Mouse (Mus musculus): Measurements from ENCODE around the gene Gm2897. TPM values are rescaled to one million over a fixed set of nuclear protein-coding genes. Genes with fewer than 3 reads are reported as not detected.
"Not testable (repeated sequence)": the region's sequence is repeated elsewhere in the genome, so short reads cannot be mapped to it uniquely, and the experiment has no call there.

The Gm2897 gene
- polyA plus RNA-seq (2014; fragmentation: Nextera tagmentation; extraction: Ambion mirVana): 13.9 and 15.2 TPM in 2 replicates

DNA sequence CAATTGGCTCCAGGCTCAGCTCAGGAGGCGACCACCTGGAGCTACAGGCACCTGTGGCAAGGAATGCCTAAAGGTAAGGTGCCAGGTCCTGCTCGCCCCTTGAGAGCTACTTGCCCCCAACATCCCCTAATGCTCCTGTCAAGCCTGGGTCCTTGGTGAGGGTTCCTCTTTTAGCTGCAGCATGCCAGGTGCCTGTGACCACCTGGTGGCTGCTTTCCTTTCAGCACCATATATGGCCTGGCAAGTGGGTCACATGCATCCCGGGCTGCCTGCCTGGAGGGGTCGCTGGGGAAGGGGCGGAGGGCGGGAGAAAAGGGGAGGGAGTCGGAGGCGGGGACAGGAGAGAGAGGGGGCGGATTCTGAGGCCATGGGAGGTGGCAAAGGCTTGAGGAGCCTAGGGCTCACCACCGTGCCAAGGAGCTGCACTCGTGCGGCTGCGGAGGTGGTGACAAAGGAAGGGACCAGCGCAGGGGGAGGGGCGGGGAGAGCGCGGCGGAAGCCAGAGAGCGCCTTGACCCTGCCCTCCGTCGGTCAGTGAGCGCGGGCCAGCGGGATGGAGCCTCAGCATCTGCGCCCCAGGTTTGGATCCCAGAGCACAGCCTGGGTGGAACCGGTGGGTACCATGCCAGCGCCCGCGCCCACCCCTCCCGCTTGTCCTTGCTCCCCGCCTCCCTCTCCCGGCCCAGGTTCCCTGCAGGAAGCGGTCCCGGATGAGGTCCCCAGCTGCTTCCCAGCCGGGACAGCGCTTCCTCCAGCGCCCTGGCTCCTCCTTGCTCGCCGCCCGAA lies at the start of gene Gm2897:
Gene Gm2897 (plus strand): TSS at position 559 of the 786 bp plus-strand sequence.
- H3K36me3 ChIP-seq (replicated peaks; ENCODE audit: control insufficient read depth, insufficient read depth); H3K4me1 ChIP-seq (replicated peaks; ENCODE audit: control insufficient read depth, insufficient read depth, low read length): not testable (repeated sequence)
- WGBS: 2% methylated on average over 23 of the region's 40 CpGs

DNA sequence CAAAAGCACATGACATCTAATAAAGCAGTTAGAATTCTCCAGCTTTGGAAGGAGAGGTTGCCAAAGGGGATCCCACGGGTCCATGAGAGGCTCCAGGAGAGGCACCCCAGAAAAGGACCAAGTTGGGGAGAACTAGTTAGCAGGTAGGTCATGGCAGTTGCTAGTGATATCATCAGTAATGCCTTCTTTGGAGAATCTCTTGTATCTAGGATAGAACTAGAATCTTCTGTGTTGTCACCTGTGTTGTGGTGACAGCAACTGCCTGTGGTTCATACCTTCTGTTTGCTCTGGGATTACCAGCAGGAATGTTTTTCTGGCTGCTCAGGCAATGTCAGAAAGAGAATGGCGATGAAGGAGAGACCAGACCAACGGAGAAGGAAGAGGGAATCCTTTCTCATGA lies 19.4 kb upstream of the Gm2897 start, which contains the start of gene Gm2888:
Gene Gm2888 (plus strand): TSS at position 301 of the 400 bp plus-strand sequence.
- not testable (repeated sequence) for H3K27me3 ChIP-seq (ENCODE audit: control insufficient read depth, insufficient read depth, low read length); H3K4me1 ChIP-seq (replicated peaks; ENCODE audit: control insufficient read depth, insufficient read depth, low read length); H3K4me3 ChIP-seq (replicated peaks; ENCODE audit: low read length); H3K9me3 ChIP-seq (ENCODE audit: control insufficient read depth, low read length); H3K9ac ChIP-seq; H3K27ac ChIP-seq; H3K4me2 ChIP-seq (replicated peaks); DNase-seq (ENCODE audit: low spot score); H3K36me3 ChIP-seq (replicated peaks; ENCODE audit: control insufficient read depth, insufficient read depth); ATAC-seq (ENCODE audit: low FRiP score)
- WGBS: 83% methylated on average over 2 of the region's 3 CpGs

More for the DNA sequence above, at the start of gene Gm2897:
- H3K27me3 ChIP-seq (ENCODE audit: control insufficient read depth, insufficient read depth, low read length); H3K9me3 ChIP-seq (ENCODE audit: control insufficient read depth, low read length): not testable (repeated sequence)
- peak within 1 kb of the TSS; percentile 69 for H3K9ac ChIP-seq
- H3K4me2 ChIP-seq (replicated peaks): peak within 1 kb of the TSS; percentile 59
- ATAC-seq (ENCODE audit: low FRiP score): peak; percentile 77
- peak; percentile 35 for DNase-seq (ENCODE audit: low spot score)
- H3K4me3 ChIP-seq (replicated peaks; ENCODE audit: low read length): peak within 1 kb of the TSS; percentile 45
- H3K27ac ChIP-seq: peak within 1 kb of the TSS; percentile 43; the same call in 1 of the 2 replicates

DNA sequence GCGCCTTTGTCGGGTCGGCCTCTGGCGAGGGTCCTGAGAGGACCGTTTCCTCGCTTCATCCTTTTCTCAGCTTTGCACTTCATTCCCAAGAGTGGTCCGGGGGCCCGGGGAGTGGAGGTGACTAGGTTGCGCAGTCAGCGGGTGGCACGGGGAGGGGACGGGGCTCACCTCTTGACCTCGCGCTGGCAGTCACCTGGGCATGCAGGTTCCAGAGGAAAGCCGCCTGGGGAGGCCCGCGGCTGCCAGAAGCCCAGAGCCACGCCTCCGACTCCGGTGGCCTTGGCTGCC lies 372 bp downstream of the Gm2897 start:
- Histone ChIP-seq H3K9ac (peak overlapping the region; percentile 69), H3K4me2 (replicated peaks) (peak overlapping the region; percentile 59), H3K27ac (0 out of 2 replicates have a peak overlapping the region, but pooled peaks have one; percentile 43), H3K4me3 (replicated peaks; ENCODE audit: low read length) (peak overlapping the region; percentile 45)
- WGBS: 3% methylated on average over 11 of the region's 20 CpGs
- not testable (repeated sequence) for DNase-seq (ENCODE audit: low spot score); H3K27me3 ChIP-seq (ENCODE audit: control insufficient read depth, insufficient read depth, low read length); H3K36me3 ChIP-seq (replicated peaks; ENCODE audit: control insufficient read depth, insufficient read depth); H3K9me3 ChIP-seq (ENCODE audit: control insufficient read depth, low read length); H3K4me1 ChIP-seq (replicated peaks; ENCODE audit: control insufficient read depth, insufficient read depth, low read length); ATAC-seq (ENCODE audit: low FRiP score)

DNA sequence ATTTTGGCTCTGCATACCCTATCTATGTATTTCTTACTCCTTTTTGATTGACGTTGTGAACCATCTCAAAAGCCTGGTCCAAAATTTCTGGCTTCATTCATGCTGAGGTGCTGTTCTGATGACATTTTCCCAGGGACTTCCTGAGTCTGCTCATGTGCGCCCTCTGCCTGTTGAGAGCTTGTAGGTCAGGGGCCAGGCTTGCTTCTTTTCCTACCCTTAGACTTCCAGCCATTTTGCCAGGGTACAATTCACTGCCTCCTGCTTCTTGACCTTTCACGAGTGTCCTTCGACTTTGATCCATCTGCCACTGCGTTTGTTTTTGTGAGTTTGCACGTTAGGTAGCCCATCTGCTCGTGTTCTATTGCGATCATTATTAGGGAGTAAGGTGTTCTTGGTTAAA lies 1.0 kb downstream of the Gm2897 start:
- not testable (repeated sequence) for H3K4me1 ChIP-seq (replicated peaks; ENCODE audit: control insufficient read depth, insufficient read depth, low read length); H3K27ac ChIP-seq; H3K27me3 ChIP-seq (ENCODE audit: control insufficient read depth, insufficient read depth, low read length); H3K36me3 ChIP-seq (replicated peaks; ENCODE audit: control insufficient read depth, insufficient read depth); H3K9me3 ChIP-seq (ENCODE audit: control insufficient read depth, low read length); H3K9ac ChIP-seq; ATAC-seq (ENCODE audit: low FRiP score); DNase-seq (ENCODE audit: low spot score)
- WGBS: 1% methylated on average over 5 of the region's 8 CpGs
- peak overlapping the region; percentile 45; the same call in 1 of the 2 replicates for H3K4me3 ChIP-seq (replicated peaks; ENCODE audit: low read length)
- H3K4me2 ChIP-seq (replicated peaks): peak overlapping the region; percentile 59; the same call in 1 of the 2 replicates

DNA sequence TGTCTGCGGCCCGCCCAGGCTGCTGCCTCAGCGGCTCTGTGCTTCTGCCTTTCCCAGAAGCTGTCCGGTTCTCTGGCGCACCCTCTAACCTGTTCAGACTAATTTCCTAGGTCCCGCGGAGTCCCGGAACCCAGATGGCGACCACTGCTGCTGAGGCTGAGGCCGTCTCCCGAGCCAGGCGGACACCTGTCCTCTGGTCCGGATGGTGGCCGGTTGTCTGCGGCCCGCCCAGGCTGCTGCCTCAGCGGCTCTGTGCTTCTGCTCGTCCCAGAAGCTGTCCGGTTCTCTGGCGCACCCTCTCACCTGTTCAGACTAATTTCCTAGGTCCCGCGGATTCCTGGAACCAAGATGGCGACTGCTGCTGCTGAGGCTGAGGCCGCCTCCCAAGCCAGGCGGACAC lies 67.0 kb downstream of the Gm2897 start:
- not testable (repeated sequence) for H3K27ac ChIP-seq; H3K9ac ChIP-seq; ATAC-seq (ENCODE audit: low FRiP score); H3K27me3 ChIP-seq (ENCODE audit: control insufficient read depth, insufficient read depth, low read length); H3K4me2 ChIP-seq (replicated peaks); DNase-seq (ENCODE audit: low spot score); H3K9me3 ChIP-seq (ENCODE audit: control insufficient read depth, low read length); H3K4me1 ChIP-seq (replicated peaks; ENCODE audit: control insufficient read depth, insufficient read depth, low read length); H3K4me3 ChIP-seq (replicated peaks; ENCODE audit: low read length); H3K36me3 ChIP-seq (replicated peaks; ENCODE audit: control insufficient read depth, insufficient read depth)
- 96% methylated on average over 13 of the region's 25 CpGs for WGBS

Other genes with a start within 250 kb of the Gm2897 start
- not detected in 2 replicates for gene Gm2888, start 19.3 kb upstream of the Gm2897 start, polyA plus RNA-seq (2014; fragmentation: Nextera tagmentation; extraction: Ambion mirVana)
- 0.16 and 0.27 TPM in 2 replicates for gene Gm10340, start 84.7 kb downstream of the Gm2897 start, polyA plus RNA-seq (2014; fragmentation: Nextera tagmentation; extraction: Ambion mirVana)
- gene Gm5795, start 139.0 kb downstream of the Gm2897 start, polyA plus RNA-seq (2014; fragmentation: Nextera tagmentation; extraction: Ambion mirVana): 0.37 TPM in 1 of 2 replicates, not detected in the other
- 27.3 and 28.4 TPM in 2 replicates for gene D830030K20Rik, start 159.2 kb downstream of the Gm2897 start, polyA plus RNA-seq (2014; fragmentation: Nextera tagmentation; extraction: Ambion mirVana)